Mouse (Mus musculus) spleen, postnatal 14 days (tissue): ENCODE measurements around the gene Ccr4.

Experiments used
- DNase-seq, 2 experiments: peaks; one replicate each; pipeline ENCODE4 v3.0.0; 2021 to 2022; ENCODE audit warnings: low spot score in 2 of 2

The Ccr4 gene

DNA sequence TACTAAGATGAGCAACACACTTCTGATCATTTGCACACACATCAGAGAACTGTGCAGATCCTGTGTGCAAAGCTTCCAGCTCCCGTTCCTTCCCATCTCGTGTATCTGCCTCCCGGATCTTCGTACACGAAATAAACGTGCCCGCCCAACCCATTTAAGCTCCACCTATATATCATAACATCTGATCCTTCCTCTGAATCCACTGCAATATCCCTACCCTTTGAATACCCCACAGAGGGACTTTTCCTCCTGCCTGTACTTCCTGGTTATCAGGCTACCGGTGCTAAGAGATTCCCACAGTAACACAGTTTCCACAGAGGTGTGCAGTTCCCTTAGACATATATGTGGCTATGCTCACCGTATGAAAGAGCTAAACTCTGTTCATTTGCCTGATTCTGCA is at the start of gene Ccr4:
Gene Ccr4 (minus strand): TSS at position 101 of the 400 bp plus-strand sequence.
- no peak for DNase-seq

DNA sequence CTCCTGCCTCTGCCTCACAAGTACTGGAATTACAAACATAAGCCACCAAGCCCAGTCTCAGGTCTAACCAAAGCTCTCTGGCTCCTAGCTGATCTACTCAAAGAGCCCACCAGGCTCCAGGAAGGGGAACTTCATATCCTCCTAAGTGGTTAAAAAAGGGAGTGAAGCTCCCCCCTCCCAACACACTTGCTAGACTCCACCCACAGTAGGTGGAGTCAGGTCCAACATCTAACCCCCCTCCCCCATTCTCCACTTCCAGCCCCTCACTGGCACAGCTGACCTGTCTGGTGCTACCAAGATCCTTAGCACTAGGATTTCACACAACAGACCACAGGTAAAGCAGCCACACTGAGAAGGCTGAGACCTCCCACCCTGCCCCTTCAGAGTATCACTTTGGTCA is 49.1 kb upstream of the Ccr4 start:
- no peak for DNase-seq

DNA sequence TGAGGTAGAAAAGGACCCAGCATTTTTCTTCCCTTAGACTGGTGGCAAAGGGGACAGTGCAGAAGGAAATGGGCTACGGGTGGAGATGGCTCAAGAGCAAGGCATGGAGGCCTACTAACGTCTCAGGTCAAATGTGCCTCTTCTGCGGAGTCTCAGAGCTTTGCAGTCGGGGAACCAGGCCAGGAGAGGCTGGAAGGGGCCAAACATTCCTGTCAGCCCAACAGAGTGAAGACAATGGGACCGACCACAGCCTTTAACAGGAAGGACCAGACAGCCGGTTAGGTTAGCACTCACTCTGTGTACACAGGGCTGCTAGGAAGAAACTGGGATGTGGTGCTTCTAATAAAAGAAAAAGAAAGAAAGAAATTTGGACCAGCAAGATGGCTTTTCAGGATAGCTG is 45.3 kb upstream of the Ccr4 start:
- no peak for DNase-seq

DNA sequence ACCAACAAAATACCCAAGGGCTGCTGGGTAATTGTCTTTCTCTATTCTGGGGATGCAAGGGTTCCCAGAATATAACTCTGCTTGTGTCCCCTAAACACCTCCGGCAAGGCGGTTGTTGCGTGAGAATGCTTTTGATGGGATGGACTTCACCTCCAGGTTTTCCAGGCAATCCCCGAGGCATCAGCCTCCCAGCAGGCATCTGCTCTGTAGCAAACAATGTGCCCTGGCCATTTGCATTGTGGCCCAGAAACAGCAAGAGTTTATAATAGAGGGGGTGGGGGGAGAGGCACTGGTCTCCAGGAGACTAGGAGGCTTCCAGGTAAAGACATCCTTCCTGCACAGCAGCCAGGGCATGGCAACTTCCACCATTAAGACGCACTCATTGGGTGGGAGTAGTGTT is 44.4 kb upstream of the Ccr4 start:
- DNase-seq, result no peak

DNA sequence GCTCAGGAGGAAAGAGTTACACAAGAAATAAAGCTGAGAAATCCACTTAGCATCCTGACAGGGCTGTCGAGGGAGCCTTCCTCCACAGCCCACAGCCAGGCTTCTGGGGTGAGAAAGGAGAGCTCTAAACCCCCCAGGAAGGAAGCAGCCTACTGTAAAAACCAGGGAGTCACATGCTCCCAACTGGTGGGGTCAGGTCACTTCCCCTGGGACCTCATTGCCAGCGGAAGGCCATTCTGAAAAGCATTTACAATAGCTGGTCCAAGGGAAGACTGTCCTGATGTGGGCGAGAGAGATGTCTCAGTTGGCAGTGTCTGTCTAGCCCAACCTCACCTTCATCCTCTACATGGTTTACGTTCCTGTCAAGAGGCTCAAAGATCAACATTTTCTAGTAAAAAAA is 43.8 kb upstream of the Ccr4 start:
- no peak for DNase-seq

DNA sequence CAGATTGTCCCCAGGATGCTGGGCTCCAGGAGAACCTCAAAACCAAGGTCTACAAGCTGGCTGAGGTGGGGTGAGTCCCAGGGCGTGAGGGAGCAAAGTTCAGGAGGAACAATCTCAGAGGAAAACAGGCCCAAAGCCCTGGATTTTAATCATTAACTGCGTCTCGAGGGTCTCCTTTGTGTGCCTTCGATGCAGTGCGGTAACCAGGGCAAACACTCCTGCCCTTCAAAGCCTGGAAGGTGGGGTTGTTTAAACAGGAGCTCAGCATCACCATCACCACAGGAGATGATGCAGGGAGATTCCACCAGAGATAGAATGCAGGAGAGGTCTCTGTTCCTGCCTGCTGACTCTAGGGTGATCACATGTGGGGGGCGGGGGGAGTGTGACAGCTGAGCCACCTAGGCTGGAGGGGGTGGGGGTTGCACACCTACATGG is 42.9 kb upstream of the Ccr4 start:
- DNase-seq, result no peak

DNA sequence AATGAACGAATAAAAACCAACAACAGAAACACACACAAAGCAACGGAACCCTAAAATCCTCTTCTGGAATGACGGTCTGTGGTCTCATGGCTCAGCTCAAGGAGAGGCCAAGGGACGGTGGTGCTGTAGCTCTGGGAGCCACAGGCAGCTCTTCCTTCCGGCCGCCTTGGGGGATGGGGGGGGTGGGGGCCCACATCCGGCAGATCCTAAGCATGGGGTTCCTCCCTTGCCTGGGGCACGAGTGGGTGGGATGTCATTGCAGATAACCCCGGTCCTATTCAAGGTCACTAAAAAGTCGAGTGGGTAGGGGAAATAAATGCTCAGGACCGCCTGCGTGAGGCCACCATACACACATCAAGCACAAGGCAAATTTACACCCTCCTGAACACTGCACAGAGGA is 42.0 kb upstream of the Ccr4 start:
- no peak for DNase-seq

DNA sequence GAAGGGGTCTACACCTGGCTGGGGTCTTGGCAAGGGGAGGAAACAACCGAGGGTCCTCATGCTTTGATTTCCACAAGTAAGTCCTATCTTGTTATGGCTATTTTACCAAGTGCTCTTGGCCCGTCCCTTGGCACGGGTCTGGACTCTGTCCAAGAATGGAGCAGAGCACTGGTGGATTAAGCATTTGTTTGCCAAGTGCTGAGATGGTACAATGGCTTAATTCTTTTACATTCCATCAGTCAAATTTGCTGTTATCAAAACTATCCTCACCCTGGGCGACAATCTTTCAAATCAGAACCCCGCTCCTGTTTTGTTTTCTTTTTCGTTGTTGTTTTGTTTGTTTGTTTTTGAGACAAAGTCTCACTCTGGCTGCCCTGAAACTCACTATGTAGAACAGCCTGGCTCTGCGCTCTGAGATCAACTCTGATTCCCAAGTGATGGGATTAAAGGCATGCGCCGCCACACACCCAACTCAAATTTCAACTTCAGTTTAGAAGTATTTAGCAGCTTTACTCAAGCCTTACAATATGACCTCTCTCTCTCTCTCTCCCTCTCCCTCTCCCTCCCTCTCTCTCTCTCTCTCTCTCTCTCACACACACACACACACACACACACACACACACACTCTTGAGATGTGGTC is 40.2 kb upstream of the Ccr4 start:
- no peak for DNase-seq

DNA sequence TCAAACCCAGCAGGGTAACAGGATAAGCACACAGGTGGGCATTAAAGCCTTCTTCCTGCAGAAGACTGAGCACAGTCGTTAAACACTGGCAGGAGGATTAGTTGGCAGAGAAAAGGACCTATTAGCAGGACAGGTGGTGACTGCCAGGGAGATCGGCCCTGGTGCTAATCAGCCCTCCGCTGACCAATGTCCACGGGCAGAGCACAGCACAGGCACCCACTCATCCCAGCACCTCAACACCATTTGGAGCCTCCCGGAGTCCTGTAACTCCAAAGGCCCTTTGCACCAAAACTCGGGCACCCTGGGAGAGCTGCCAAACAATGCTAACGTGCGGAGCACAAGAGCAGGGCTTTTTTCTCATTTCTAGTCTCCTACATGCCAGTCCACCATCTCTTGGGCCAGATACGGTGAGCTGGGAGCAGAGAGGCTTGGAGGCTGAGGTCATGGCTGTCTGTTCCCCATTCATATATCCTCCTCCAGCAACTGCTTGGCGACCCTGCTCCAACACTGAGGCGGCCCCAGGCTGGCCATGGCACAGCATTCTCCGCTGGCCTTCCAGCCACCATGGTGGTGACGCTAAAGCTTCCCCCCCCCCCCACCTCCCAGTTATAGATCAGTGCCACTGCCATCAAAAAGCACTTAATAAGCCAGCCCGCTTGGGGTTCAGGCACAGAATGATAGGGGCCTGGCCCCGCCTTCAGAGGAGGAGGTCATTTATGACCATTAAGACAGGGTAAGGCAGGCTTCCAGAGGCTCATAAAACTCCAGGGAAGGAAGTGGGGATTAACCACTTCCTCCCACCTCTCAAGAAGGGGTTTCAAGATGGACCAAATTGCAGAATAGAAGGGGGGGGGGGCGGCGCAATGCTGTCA is 39.4 kb upstream of the Ccr4 start:
- DNase-seq, result no peak

DNA sequence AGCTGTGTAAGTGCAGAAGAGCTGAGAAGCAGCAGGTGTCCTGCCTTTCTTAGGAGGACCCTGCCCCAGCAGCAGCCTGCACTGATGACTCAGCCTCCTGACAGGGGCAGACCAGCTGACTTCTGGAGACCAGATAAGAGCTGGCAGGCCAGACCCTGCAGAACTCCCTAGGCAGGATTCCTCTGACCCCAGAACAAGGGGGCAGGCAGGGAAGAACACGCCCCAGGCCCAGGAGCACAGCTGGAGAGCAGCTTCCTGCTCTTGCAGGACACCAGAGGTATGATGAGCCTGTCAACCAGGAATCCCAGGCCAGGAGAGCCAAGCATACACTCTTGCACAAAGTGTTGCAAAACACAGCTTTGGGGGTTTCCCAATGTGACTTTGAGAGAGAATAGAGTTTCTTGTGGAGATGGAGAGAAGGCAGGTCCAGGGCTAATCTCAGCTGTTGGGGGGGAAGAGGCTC is 36.6 kb upstream of the Ccr4 start:
- no peak for DNase-seq

DNA sequence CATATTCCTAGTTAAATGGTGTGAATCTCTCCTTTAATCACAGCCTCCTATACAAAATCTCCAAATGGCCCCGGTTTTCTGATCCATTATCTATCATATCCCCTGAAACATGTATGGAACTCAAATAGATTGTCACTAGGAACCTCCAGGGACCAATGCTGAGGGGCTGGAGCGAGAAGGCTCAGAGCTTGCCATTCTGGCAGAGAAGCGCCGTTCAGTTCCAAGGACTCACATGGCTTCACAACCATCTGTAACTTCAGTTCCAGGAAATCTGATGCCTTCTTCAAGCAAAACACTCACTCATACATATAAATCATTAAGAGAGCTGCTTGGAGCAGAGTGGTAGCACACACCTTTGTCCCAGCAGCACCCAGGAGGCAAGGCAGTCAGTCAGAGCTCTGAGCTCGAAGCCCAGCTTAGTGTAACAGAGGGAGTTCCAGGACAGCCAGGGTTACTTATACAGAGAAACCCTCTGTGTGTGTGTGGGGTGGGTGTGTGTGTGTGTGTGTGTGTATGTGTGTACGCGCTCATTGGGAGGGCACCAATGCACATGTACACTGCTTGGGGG is 34.4 kb upstream of the Ccr4 start:
- DNase-seq, result no peak

DNA sequence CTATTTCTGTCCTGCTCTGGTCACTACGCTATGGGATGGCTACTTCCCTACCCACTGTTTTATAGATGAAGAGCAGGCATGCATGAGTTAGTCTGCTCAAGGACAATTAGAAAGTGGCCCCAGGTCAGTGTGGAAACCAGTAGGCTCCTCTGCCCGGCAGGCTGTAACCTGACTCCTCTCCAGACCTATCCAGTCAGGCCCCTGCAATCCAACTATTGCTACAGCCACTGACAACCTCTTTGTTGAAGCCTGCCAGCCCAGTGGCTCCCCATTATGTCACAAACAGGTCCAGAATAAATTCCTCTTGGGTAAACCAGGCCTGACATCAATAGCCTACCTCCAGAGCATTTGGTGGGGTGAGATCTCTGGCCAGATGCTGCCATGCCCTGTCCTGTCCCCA is 31.9 kb upstream of the Ccr4 start:
- DNase-seq, result no peak

DNA sequence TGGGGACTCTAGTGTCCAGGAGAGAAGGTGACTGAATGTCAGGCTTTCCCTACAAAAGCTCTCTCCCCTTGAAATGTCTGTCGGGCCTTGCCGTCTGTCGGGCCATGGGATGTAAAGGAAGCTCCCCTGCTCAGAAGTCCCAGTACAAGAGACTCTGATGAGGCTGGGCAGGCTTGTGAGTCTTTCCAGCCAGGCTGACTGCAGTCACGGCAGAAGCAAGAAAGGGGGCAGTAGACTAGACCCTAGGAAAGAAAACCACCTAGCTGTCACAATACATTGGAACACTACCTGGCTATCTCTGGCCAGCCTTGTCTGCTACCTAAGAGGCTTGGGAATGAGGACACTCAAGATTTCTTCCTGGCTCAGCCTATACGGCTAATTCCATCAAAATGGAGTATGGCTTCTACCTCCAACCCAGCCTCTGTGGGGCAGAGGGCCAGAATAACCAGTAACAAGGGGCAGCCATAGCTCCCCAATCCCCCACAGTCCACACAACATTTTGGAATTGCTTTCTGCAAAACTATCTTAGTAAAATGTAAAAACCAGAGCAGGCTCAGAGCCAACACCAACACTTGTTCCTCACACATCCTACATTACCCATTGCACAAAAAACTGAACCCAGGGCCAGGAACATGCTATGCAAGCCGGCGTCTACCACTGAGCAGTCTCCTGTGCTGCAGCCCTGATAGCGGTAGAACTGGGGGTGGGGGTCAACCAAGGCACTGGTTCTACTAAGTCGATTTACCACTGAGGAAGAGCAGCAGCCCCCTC is 30.2 kb upstream of the Ccr4 start:
- no peak for DNase-seq

DNA sequence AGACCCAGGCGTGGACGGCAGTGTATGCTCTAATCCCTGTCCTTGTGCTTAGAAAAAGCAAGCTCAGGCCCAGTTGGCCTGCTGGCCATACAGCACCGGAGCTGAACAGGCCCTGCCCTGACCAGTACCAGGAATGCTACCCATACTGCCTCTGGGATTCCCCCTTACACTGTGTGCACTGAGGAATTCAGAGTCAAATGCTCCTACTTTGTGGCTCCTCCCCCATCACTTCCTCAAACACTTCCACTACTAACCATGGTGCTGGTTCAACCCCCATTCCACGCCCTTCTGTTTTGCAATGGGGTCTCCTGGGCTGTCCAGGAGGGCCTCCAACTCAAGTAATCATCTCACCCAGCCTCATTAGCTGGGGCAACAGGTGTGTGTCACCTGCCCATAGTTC is 29.1 kb upstream of the Ccr4 start:
- DNase-seq, result no peak

DNA sequence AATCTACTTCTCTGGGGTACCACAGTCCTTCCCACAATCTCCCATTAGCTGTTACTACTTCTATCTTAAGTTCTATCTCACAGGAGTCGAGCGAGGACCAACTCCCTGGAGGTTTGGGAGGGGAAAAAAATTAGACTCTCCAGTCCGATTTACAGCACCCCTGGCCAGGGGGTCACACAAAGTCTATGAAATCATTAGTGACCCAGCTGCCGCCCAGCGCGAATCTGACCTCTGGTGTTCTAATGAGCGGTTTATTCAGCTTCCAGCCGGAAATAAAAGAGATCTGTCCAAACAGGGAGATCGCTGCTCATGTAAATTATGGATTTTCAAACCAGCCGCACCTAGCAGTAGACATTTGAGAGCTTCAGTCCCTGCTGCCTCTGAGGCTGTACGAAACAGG is 26.6 kb upstream of the Ccr4 start:
- no peak for DNase-seq

DNA sequence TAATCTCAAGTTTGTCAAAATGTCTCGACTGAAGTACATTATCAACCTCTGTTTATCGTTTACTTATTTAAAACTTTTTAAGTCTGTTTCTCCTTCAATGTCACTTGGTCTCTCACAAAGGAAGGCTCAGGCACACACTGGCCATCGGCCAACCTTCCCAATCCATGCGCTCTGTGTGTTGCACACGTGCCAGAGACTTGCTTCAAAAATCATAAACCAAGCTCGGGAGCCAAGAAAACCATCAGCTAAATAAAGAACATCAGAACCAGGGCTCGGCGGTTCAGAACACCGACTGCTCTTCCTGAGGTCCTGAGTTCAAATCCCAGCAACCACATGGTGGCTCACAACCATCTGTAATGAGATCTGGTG is 23.9 kb upstream of the Ccr4 start:
- DNase-seq, result no peak

DNA sequence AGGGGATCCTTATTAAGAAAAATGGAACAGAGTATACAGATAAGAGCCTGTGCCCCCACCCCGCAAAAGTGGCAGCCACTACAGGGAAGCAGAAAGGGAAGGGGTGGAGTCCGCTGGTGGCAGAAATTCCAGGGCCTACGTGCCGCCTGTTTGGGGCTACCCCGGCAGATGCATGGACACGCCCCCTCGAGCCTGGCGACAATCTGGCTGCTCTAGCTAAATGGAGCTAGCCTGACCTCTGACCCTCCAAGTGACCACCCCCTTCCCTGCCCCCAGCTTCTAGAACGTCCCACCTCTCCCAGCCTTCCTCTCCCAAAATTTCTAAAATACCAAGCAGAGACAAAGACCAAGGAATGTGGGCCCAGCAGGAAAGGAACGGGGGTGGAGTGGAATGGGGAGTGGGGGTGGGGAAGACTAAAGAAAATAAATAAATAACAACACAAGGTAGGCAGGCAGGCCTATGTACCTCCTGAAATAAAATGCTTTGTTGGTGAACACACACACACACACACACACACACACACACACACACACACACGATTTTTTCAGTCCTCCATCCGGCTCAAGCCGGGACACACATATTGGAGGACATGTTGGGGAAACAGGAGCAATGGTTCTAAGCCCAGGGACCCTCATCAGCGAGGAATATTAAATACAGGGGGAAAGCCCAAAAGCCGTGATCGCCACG is 23.4 kb upstream of the Ccr4 start:
- DNase-seq, result no peak

DNA sequence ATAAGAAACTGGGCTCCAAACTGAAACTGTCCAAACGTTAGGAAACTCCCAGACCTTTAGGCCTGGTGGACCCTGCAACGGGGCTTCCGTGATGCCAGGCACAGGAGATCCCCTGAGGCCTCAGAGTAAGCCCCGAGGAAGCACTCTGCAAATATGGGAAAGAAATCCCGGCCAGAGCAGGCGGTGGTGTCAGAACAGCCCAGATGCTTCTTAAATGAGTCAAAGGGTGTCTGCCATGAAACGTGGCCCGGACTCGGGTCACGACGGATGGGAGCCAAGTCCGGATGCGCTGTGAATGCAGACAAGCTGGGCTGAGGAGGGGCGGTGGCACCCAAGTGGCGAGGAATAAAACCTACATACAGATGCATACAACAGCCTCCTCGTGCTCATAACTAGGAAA is 22.4 kb upstream of the Ccr4 start:
- DNase-seq, result peak in 1 of 2 experiments; percentile 10

DNA sequence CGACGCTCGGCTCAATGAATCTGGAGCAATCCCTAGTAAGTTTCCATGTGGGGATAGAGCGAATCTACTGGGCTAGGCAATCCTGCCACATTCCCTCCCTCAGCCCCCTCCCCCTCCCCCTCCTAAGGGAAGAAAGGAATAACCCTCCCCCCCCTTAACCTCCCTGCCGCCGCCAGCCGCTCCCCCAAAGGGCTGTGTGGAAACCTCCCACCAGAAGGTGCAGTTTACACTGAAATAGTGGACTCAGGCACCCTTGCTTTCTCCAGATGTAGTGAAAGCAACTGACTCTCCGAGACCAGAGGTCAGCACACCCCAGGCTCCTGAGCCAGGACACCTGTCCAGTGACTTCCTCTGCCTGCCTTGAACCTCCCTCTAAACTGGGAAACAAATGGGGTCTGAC is 21.9 kb upstream of the Ccr4 start:
- no peak for DNase-seq

DNA sequence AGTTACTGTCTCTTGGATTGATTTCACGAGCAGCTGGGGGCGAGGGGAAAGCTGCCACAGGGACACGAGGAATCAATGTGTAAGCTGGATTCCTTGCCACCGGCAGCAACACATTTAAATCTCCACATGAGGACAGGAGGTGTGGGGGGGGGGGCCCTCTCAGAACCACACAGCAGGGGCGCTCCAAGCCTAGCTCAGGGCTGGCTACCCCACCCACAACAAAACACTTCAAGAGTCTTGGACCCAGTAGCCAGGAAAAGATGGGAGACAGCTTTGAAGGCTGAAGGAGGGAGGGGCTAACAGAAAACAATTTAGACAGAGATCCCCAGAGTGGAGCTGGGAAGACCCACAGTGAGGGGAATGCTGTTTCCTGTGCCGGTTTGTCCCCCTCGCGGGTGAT is 21.2 kb upstream of the Ccr4 start:
- DNase-seq, result no peak

DNA sequence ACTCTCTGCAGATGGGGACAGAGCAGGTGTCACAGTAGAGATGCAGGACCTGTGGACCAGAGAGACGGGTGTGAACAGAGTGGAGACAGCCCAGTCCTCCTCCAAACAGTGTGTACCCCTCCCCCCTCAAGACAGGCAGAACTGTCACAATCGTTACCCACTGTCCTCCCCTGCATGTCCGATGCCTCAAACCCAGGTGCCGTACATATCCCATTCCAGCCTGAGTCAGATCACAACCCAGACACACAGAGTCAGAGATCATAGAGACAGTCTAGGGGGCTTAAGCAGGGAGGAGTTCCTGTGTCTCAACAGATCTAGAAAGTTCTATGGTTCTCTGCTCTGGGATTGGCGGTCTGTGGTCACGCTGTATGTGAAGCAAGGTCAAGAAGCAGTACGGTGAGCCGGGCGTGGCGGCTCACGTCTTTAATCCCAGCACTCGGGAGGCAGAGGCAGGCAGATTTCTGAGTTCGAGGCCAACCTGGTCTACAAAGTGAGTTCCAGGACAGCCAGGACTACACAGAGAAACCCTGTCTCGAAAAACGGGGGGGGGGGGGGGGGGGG is 20.4 kb upstream of the Ccr4 start:
- no peak for DNase-seq
